Mouse (Mus musculus): Measurements from ENCODE around the gene Hpca. TPM values are rescaled to one million over a fixed set of nuclear protein-coding genes. Genes with fewer than 3 reads are reported as not detected.

The Hpca gene
- polyA plus RNA-seq, 1 experiment from 2014 or later = 0.47 TPM

GRCm38 (mm10) chr4:129065688-129066236, 56.1 kb downstream of the Hpca start:
- Histone ChIP-seq H3K4me1 (ENCODE audit: control insufficient read depth in 2 of 2, insufficient read depth in 2 of 2, low read length in 2 of 2) (no peaks in the 10 kb centered on the region), H3K4me2 (ENCODE audit: low read length) (no peak overlapping the region), H3K27ac (replicated peaks in 1 of 2; ENCODE audit: control insufficient read depth in 1 of 2, insufficient read depth in 1 of 2, low read depth in 2 of 2, low read length in 2 of 2) (no peak overlapping the region), H3K4me3 (ENCODE audit: control insufficient read depth in 1 of 2, insufficient read depth in 1 of 2, low read depth in 1 of 2, low read length in 2 of 2) (no peak overlapping the region), H3K27me3 (ENCODE audit: control insufficient read depth, insufficient read depth, low read length) (no peaks in the 10 kb centered on the region), H3K9me3 (ENCODE audit: control insufficient read depth, low read length) (no peaks in the 10 kb centered on the region), H3K36me3 (ENCODE audit: control insufficient read depth, insufficient read depth, low read length) (no peaks in the 10 kb centered on the region), H3K9ac (ENCODE audit: low read length) (no peak overlapping the region)
- ATAC-seq (ENCODE audit: insufficient number of reproducible peaks, insufficient read depth, low FRiP score, low read depth) = no peak

GRCm38 (mm10) chr4:129062281-129063075, 59.4 kb downstream of the Hpca start:
- Histone ChIP-seq H3K4me3 (ENCODE audit: control insufficient read depth in 1 of 2, insufficient read depth in 1 of 2, low read depth in 1 of 2, low read length in 2 of 2) (no peak overlapping the region), H3K36me3 (ENCODE audit: control insufficient read depth, insufficient read depth, low read length) (no peaks in the 10 kb centered on the region), H3K9ac (ENCODE audit: low read length) (no peak overlapping the region), H3K4me1 (ENCODE audit: control insufficient read depth in 2 of 2, insufficient read depth in 2 of 2, low read length in 2 of 2) (peaks cover 0 to 10% of the 10 kb centered on the region in 2 experiments; a peak in 2 of 4 replicates), H3K27me3 (ENCODE audit: control insufficient read depth, insufficient read depth, low read length) (no peaks in the 10 kb centered on the region), H3K9me3 (ENCODE audit: control insufficient read depth, low read length) (no peaks in the 10 kb centered on the region), H3K4me2 (ENCODE audit: low read length) (no peak overlapping the region), H3K27ac (replicated peaks in 1 of 2; ENCODE audit: control insufficient read depth in 1 of 2, insufficient read depth in 1 of 2, low read depth in 2 of 2, low read length in 2 of 2) (no peak overlapping the region)
- ATAC-seq (ENCODE audit: insufficient number of reproducible peaks, insufficient read depth, low FRiP score, low read depth) = no peak
- 65% methylated on average over 3 of the region's 3 CpGs for WGBS

Other genes starting within 250 kb of the Hpca start
- 3.5 and 3.6 TPM in 2 replicates for gene Trim62, start 238.5 kb downstream of the Hpca start, polyA plus RNA-seq (2014; fragmentation: Nextera tagmentation; extraction: Ambion mirVana)
- gene Azin2, start 159.6 kb downstream of the Hpca start, polyA plus RNA-seq (2014; fragmentation: Nextera tagmentation; extraction: Ambion mirVana) = 6.2 and 7.4 TPM in 2 replicates
- gene Ak2, start 130.1 kb downstream of the Hpca start, polyA plus RNA-seq (2014; fragmentation: Nextera tagmentation; extraction: Ambion mirVana) = 126 and 129 TPM in 2 replicates
- gene Rnf19b, start 63.8 kb downstream of the Hpca start, polyA plus RNA-seq (2014; fragmentation: Nextera tagmentation; extraction: Ambion mirVana) = 8.2 and 9.0 TPM in 2 replicates
- gene Tmem54, start 16.5 kb downstream of the Hpca start, polyA plus RNA-seq (2014; fragmentation: Nextera tagmentation; extraction: Ambion mirVana) = not detected in 2 replicates
- 11.9 and 13.7 TPM in 2 replicates for gene Fndc5, start 15.0 kb upstream of the Hpca start, polyA plus RNA-seq (2014; fragmentation: Nextera tagmentation; extraction: Ambion mirVana)
- 13.7 and 15.7 TPM in 2 replicates for gene S100pbp, start 67.7 kb upstream of the Hpca start, polyA plus RNA-seq (2014; fragmentation: Nextera tagmentation; extraction: Ambion mirVana)
- gene Yars, start 67.7 kb upstream of the Hpca start, polyA plus RNA-seq (2014; fragmentation: Nextera tagmentation; extraction: Ambion mirVana) = 46.3 and 51.2 TPM in 2 replicates
- 1.3 and 1.4 TPM in 2 replicates for gene C77080, start 139.4 kb upstream of the Hpca start, polyA plus RNA-seq (2014; fragmentation: Nextera tagmentation; extraction: Ambion mirVana)
- 1.6 and 1.8 TPM in 2 replicates for gene Sync, start 165.6 kb upstream of the Hpca start, polyA plus RNA-seq (2014; fragmentation: Nextera tagmentation; extraction: Ambion mirVana)
- 256 and 263 TPM in 2 replicates for gene Rbbp4, start 213.3 kb upstream of the Hpca start, polyA plus RNA-seq (2014; fragmentation: Nextera tagmentation; extraction: Ambion mirVana)
- 45.5 and 48.1 TPM in 2 replicates for gene Zbtb8os, start 213.7 kb upstream of the Hpca start, polyA plus RNA-seq (2014; fragmentation: Nextera tagmentation; extraction: Ambion mirVana)

Measured in heart, embryonic 14.5 days (tissue).